Mouse (Mus musculus): ENCODE data around the gene H2afy2. TPM values are rescaled to one million over a fixed set of nuclear protein-coding genes. Genes with fewer than 3 reads are reported as not detected.

Gene H2afy2
- total RNA-seq, 2 experiments from 2014 or later = 14.3 to 14.6 TPM

DNA sequence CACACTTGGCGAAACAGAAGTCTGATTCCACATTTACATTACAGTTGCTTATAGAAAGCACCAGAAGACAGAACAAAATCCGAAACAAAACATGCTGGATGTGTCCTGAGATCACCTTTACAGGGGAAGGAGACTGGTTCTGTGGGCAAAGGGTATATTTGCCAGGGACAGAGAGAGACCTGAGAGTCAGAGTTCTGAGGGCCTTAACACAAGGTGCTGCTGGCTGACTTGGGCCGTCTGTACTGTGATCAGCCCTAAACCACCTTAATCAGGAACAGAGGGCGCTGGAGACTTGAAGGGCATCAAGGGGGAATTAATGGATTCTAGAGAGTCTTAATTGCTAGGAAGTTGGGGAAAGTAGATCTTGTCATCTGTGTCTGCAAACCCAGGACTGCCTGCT lies 90.4 kb downstream of the H2afy2 start:
- no peak for DNase-seq (ENCODE audit: low spot score in 2 of 2)

GRCm38 (mm10) chr10:61689405-61689804 lies 94.5 kb downstream of the H2afy2 start:
- no peak for DNase-seq (ENCODE audit: low spot score in 2 of 2)

Small RNA genes lying within 50 kb of the gene (microRNA-seq; reads per million reads assigned to microRNA genes)
- gene Mir5108 = not detected

Other genes starting within 250 kb of the H2afy2 start
- under 1 TPM in 1 of 2 experiments, not detected in 1; 0.07 TPM for gene Npffr1, start 188.7 kb downstream of the H2afy2 start, total RNA-seq (2021)
- 10 to 100 TPM; 37.8 to 40.4 TPM for gene Ppa1, start 135.6 kb downstream of the H2afy2 start, total RNA-seq (2021)
- gene Sar1a, start 103.8 kb downstream of the H2afy2 start, total RNA-seq (2021) = 100 to 1,000 TPM; 179 to 184 TPM
- 10 to 100 TPM; 23.0 to 24.4 TPM for gene Tysnd1, start 88.6 kb downstream of the H2afy2 start, total RNA-seq (2021)
- 10 to 100 TPM; 18.9 to 22.9 TPM for gene Aifm2, start 68.9 kb downstream of the H2afy2 start, total RNA-seq (2021)
- gene Col13a1, start 195.0 kb upstream of the H2afy2 start, total RNA-seq (2021) = 1 to 10 TPM; 4.8 to 7.2 TPM

Measured in gastrocnemius, postnatal 4 days (tissue).